Mouse (Mus musculus) midbrain, embryonic 11.5 days (tissue): ENCODE measurements around the gene Olfr971. TPM values are rescaled to one million over a fixed set of nuclear protein-coding genes. Genes with fewer than 3 reads are reported as not detected.
A peak's percentile ranks its signal among the peaks of the same experiment; 100 is the strongest.
"Not testable (repeated sequence)": the region's sequence is repeated elsewhere in the genome, so short reads cannot be mapped to it uniquely, and the experiment has no call there.

ENCODE experiments used
- ATAC-seq: fragments of 200-750 bp; cut with Nextera tagmentation; 2 replicates; pipeline ENCODE4 v1.8.0; 2017; ENCODE audit warnings: moderate TSS enrichment, moderate library complexity; ENCODE audit not compliant: low FRiP score
- DNase-seq: peaks from one replicate; pipeline ENCODE4 v3.0.0; 2015; ENCODE audit warnings: low spot score; ENCODE audit errors: missing footprints
- H3K27ac ChIP-seq: fragments of 300-500 bp; sonication (generic); 2 replicates; pipeline ENCODE4 v1.5.1; 2014; ENCODE audit warnings: low read depth, low read length
- H3K27me3 ChIP-seq: fragments of 300-500 bp; sonication (generic); 2 replicates; pipeline ENCODE4 v1.6.1; 2014; ENCODE audit warnings: mild to moderate bottlenecking, low read length, moderate library complexity, mixed read lengths; ENCODE audit not compliant: control insufficient read depth, insufficient read depth
- H3K36me3 ChIP-seq: fragments of 300-500 bp; sonication (generic); 2 replicates; pipeline ENCODE4 v1.6.1; 2014; ENCODE audit warnings: mild to moderate bottlenecking, low read length, moderate library complexity, mixed read lengths; ENCODE audit not compliant: control insufficient read depth, insufficient read depth
- H3K4me1 ChIP-seq: fragments of 300-500 bp; sonication (generic); 2 replicates; pipeline ENCODE4 v1.6.1; 2014; ENCODE audit warnings: low read length; ENCODE audit not compliant: control insufficient read depth, insufficient read depth
- H3K4me2 ChIP-seq: fragments of 300-500 bp; sonication (generic); 2 replicates; pipeline ENCODE4 v1.6.1; 2014; ENCODE audit warnings: mild to moderate bottlenecking, moderate library complexity
- H3K4me3 ChIP-seq: fragments of 300-500 bp; sonication (generic); 2 replicates; pipeline ENCODE4 v1.5.1; 2014; ENCODE audit warnings: low read depth, low read length
- H3K9ac ChIP-seq: fragments of 300-500 bp; sonication (generic); 2 replicates; pipeline ENCODE4 v1.6.1; 2014; ENCODE audit warnings: low read length
- H3K9me3 ChIP-seq: fragments of 300-500 bp; sonication (generic); 2 replicates; pipeline ENCODE4 v1.6.1; 2016; ENCODE audit warnings: low read length; ENCODE audit not compliant: control insufficient read depth
- WGBS: fragments of 180-500 bp; shearing (Covaris S2); extraction: QIAGEN DNeasy Blood & Tissue Kit; methylation state at CpG from one replicate; pipeline ENCODE4 v1.1.7; 2014; 5-methylcytosine and 5-hydroxymethylcytosine counted together
- polyA plus RNA-seq: library from polyadenylated mRNA; unstranded; fragments of >200 nt; fragmentation: Nextera tagmentation; extraction: Ambion mirVana; gene quantifications from 2 replicates; pipeline ENCODE4 v1.2.1, GENCODE M21; 2014

Gene Olfr971
- not detected in 2 replicates for polyA plus RNA-seq

DNA sequence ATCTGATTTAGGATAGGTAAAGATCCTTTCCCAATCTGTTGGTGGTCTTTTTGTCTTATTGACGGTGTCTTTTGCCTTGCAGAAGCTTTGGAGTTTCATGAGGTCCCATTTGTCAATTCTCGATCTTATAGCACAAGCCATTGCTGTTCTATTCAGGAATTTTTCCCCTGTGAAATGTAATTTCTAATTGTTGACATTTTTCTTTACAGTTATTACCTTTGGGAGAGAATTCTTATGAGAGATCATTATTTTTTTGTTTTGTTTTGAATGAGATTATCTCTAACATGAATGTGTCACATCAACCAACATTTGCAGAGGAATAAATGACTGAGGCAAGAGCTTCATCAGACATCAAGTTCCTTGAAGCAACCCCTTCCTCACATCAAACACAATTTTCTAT, at the start of gene Olfr971:
Olfr971 (plus strand) TSS at position 301 of the 400 bp plus-strand sequence.
- not testable (repeated sequence) for H3K27me3 ChIP-seq, H3K36me3 ChIP-seq, H3K4me1 ChIP-seq, H3K9me3 ChIP-seq, DNase-seq, H3K4me2 ChIP-seq, ATAC-seq, H3K9ac ChIP-seq, H3K27ac ChIP-seq, H3K4me3 ChIP-seq
- WGBS = 81% methylated on average over 1 of the region's 2 CpGs

DNA sequence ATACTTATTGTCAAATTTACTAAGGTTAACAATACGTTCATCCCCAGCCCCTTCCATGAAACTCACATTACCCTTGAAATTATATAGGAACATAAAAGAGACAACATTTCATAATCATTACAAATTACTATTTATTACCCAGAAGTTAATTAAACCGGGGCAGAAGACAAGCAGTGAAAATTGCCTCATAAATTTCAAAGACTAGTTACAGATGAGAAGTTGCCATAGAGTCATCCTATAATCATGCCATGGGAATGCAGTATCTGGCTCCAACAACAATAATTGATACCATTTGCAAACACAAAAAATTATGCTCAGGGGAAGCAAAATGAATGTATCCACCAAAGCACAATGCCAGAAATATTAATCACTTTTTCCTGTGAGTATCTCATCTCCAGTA, 46.1 kb upstream of the Olfr971 start, which contains the start of gene Olfr969:
Olfr969 (plus strand) TSS at position 388 of the 400 bp plus-strand sequence.
- 82% methylated on average over 2 of the region's 2 CpGs for WGBS
- H3K27me3 ChIP-seq = no peaks in the 10 kb centered on the region
- no peaks in the 10 kb centered on the region for H3K9me3 ChIP-seq
- no peaks in the 10 kb centered on the region for H3K36me3 ChIP-seq
- no peaks in the 10 kb centered on the region for H3K4me1 ChIP-seq
- no peak within 1 kb of the TSS for H3K4me3 ChIP-seq
- no peak for DNase-seq
- H3K27ac ChIP-seq = no peak within 1 kb of the TSS
- H3K9ac ChIP-seq = no peak within 1 kb of the TSS
- no peak within 1 kb of the TSS for H3K4me2 ChIP-seq
- no peak for ATAC-seq

DNA sequence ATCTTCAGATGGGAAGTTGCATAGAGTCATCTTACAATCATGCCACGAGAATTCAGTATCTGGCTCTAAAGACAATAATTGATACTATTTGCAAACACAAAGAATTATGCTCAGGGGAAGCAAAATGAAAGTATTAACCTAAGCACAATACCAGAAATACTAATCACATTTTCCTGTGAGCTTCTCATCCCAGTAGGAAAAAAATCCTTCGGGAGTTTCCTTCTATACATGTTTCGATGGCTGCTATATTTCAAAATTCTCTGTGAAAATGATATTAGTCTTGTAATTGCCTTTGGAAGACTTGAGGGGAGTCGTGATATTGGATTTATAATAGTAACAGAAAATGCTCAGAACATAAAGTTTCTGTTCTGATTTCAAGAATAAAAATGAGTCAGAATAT, 28.1 kb upstream of the Olfr971 start, which contains the start of gene Olfr970:
Olfr970 (plus strand) TSS at position 301 of the 400 bp plus-strand sequence.
- Histone ChIP-seq H3K4me3 (no peak within 1 kb of the TSS), H3K36me3 (no peaks in the 10 kb centered on the region), H3K4me1 (no peaks in the 10 kb centered on the region), H3K9ac (no peak within 1 kb of the TSS), H3K27ac (no peak within 1 kb of the TSS), H3K4me2 (no peak within 1 kb of the TSS), H3K27me3 (no peaks in the 10 kb centered on the region), H3K9me3 (no peaks in the 10 kb centered on the region)
- WGBS = 86% methylated on average over 4 of the region's 4 CpGs
- ATAC-seq (no peak), DNase-seq (no peak)

DNA sequence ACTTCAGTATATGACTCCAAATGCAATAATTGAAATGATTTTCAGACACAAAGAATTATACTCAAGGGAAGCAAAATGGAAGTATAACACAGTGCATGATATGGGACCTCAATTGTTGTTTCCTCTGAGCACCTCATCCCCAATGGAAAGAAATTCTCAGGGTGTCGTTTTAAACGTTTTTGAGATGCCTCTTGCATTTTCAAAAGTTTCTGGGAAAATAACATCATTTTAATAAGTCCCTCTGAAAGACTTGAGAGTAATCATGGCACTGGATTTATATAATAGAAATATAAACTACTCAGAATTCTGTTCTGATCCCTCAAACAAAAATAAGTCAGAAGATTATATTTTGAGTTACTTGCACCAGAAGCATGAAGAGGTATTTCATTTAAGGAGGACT, 29.4 kb downstream of the Olfr971 start, which contains the start of gene Olfr972:
Olfr972 (plus strand) TSS at position 301 of the 400 bp plus-strand sequence.
- H3K36me3 ChIP-seq = no peaks in the 10 kb centered on the region
- no peaks in the 10 kb centered on the region for H3K4me1 ChIP-seq
- ATAC-seq (no peak), DNase-seq (no peak)
- no peak within 1 kb of the TSS for H3K9ac ChIP-seq
- H3K27ac ChIP-seq = no peak within 1 kb of the TSS
- no peak within 1 kb of the TSS for H3K4me2 ChIP-seq
- no peaks in the 10 kb centered on the region for H3K27me3 ChIP-seq
- WGBS = 81% methylated on average over 2 of the region's 2 CpGs
- H3K9me3 ChIP-seq = no peaks in the 10 kb centered on the region
- H3K4me3 ChIP-seq = no peak within 1 kb of the TSS

DNA sequence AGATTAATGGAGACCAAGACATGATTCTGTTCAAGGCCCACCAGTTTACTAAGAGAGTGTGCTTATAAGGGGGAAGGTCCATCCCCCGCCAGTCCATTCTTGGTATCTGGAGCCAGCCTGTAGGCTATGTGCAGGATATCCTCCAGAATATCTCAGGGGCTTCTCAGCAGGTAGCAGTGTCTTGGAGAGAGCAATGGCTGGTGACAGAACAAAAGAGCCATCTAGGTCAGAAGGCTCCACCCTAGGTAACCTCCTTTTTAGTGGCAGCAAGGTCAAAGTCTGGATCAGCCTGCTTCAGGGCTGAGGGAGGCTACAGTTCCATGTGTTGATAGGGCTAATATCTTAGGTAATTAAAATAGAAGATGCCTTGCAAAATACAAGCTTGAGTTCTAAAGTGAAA, 35.3 kb downstream of the Olfr971 start:
- not testable (repeated sequence) for ATAC-seq
- WGBS = 83% methylated on average over 1 of the region's 1 CpGs

DNA sequence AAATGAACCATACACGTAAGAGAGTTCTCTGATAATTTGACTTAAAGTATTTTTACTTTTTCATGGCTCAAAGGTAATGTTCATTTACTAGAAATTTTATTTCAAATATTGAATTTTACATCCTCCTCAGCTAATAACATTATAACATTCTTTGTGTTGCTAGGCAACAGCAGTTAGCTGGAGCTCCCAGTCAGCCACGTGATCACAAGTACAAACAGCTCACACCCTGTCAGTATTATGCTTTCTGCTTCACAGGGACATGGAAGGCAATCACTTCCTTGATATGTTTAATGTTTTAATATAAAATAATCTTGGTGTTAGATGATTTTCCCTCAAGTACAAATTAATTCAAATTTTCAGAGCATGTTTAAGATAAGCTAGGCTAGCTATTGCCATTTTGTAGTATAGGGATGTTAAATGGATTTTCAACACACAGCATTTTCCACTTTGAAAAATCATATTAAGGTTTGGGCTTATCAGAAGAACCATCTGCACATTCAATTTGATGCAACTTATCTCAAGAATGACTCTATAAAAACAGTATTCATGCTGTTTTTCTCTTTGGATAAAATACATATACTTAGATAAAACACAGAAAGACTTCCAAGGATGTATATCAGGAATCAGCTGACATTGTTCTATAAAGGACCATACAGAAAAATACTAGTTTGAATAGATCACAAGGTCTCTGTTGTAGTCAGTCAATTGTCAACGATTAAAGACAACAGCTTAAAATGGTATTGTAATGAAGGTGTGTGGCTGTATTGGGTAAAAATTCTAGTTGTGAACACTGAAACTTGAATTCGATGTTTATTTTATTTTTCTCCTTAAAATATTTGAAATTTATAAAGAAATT, 41.1 kb downstream of the Olfr971 start:
- not testable (repeated sequence) for H3K9me3 ChIP-seq, DNase-seq, H3K36me3 ChIP-seq, H3K4me3 ChIP-seq, H3K4me1 ChIP-seq, H3K4me2 ChIP-seq, H3K27me3 ChIP-seq, H3K9ac ChIP-seq, H3K27ac ChIP-seq
- peak; percentile 81; the same call in 1 of the 2 replicates for ATAC-seq
- WGBS = no CpG with 5 or more reads among the region's 4 CpGs

More for the DNA sequence above, 35.3 kb downstream of the Olfr971 start:
- H3K27me3 ChIP-seq, H3K27ac ChIP-seq, H3K4me2 ChIP-seq, DNase-seq, H3K36me3 ChIP-seq, H3K9ac ChIP-seq, H3K4me3 ChIP-seq, H3K4me1 ChIP-seq, H3K9me3 ChIP-seq: not testable (repeated sequence)

Other genes starting within 250 kb of the Olfr971 start
- 12.2 and 17.0 TPM in 2 replicates for gene AW551984, start 232.5 kb upstream of the Olfr971 start, polyA plus RNA-seq
- not detected in 2 replicates for gene Olfr148, start 226.2 kb upstream of the Olfr971 start, polyA plus RNA-seq
- not detected in 2 replicates for gene Olfr960, start 215.5 kb upstream of the Olfr971 start, polyA plus RNA-seq
- gene Olfr961, start 191.8 kb upstream of the Olfr971 start, polyA plus RNA-seq = not detected in 2 replicates
- not detected in 2 replicates for gene Olfr963, start 169.7 kb upstream of the Olfr971 start, polyA plus RNA-seq
- gene Olfr149, start 129.8 kb upstream of the Olfr971 start, polyA plus RNA-seq = 0.07 TPM in 1 of 2 replicates, not detected in the other
- not detected in 2 replicates for gene Olfr965, start 125.5 kb upstream of the Olfr971 start, polyA plus RNA-seq
- not detected in 2 replicates for gene Olfr150, start 105.9 kb upstream of the Olfr971 start, polyA plus RNA-seq
- gene Olfr967, start 90.6 kb upstream of the Olfr971 start, polyA plus RNA-seq = not detected in 2 replicates
- not detected in 2 replicates for gene Olfr968, start 53.6 kb upstream of the Olfr971 start, polyA plus RNA-seq
- gene Olfr969, start 45.9 kb upstream of the Olfr971 start, polyA plus RNA-seq = not detected in 2 replicates
- gene Olfr970, start 28.0 kb upstream of the Olfr971 start, polyA plus RNA-seq = not detected in 2 replicates
- gene Olfr972, start 29.5 kb downstream of the Olfr971 start, polyA plus RNA-seq = not detected in 2 replicates
- gene Olfr229, start 70.5 kb downstream of the Olfr971 start, polyA plus RNA-seq = not detected in 2 replicates
- not detected in 2 replicates for gene Olfr974, start 100.6 kb downstream of the Olfr971 start, polyA plus RNA-seq
- gene Olfr975, start 115.2 kb downstream of the Olfr971 start, polyA plus RNA-seq = not detected in 2 replicates
- gene Olfr976, start 124.3 kb downstream of the Olfr971 start, polyA plus RNA-seq = not detected in 2 replicates
- gene Olfr978, start 155.2 kb downstream of the Olfr971 start, polyA plus RNA-seq = not detected in 2 replicates
- gene Olfr979, start 166.6 kb downstream of the Olfr971 start, polyA plus RNA-seq = not detected in 2 replicates
- gene Olfr980, start 172.7 kb downstream of the Olfr971 start, polyA plus RNA-seq = not detected in 2 replicates
- not detected in 2 replicates for gene Olfr981, start 184.6 kb downstream of the Olfr971 start, polyA plus RNA-seq
- gene Olfr982, start 237.0 kb downstream of the Olfr971 start, polyA plus RNA-seq = not detected in 2 replicates